Mouse (Mus musculus): ENCODE measurements around the gene Hist1h4f. TPM values are rescaled to one million over a fixed set of nuclear protein-coding genes. Genes with fewer than 3 reads are reported as not detected.
"Not testable (repeated sequence)": the region's sequence is repeated elsewhere in the genome, so short reads cannot be mapped to it uniquely, and the experiment has no call there.

Hist1h4f gene
- polyA plus RNA-seq, 1 experiment from 2014 or later: 2.4 TPM

DNA sequence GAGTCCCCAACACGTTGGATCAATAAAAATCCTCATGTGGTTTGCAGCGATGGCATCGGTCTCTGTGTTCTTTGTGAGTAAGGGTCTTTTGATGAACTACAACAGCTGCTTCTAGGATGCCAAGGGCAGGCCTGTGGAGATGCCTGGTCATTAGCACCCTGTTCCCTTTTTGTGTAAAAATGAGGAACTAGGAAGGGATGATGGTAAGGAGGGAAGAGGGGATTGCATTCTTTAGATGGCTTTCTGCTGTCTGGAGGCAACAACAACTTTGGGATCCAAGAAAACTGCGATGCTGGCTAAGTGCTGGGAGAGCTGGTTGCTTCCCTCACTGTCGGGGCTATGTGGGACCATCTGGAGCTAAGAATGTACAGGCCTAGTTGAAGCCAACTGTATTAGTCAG is 13.2 kb downstream of the Hist1h4f start:
- Histone ChIP-seq H3K4me3 (ENCODE audit: low read depth, low read length) (peak overlapping the region; percentile 50; the same call in 1 of the 2 replicates), H3K9ac (ENCODE audit: low read depth, low read length) (peak overlapping the region; percentile 74; the same call in 1 of the 2 replicates), H3K4me2 (ENCODE audit: low read depth, low read length) (peak overlapping the region; percentile 64; the same call in 1 of the 2 replicates), H3K4me1 (ENCODE audit: control insufficient read depth, low read depth, low read length) (peaks cover 20% of the 10 kb centered on the region), H3K36me3 (ENCODE audit: control insufficient read depth, insufficient read depth) (no peaks in the 10 kb centered on the region), H3K27me3 (ENCODE audit: control insufficient read depth, insufficient read depth, low read depth, low read length) (no peaks in the 10 kb centered on the region), H3K27ac (ENCODE audit: low read length) (peak overlapping the region; percentile 57), H3K9me3 (replicated peaks; ENCODE audit: control insufficient read depth, low read length) (no peaks in the 10 kb centered on the region)
- no peak for ATAC-seq (ENCODE audit: low read depth)
- 70% methylated on average over 5 of the region's 5 CpGs for WGBS (ENCODE audit: insufficient replicate concordance)

DNA sequence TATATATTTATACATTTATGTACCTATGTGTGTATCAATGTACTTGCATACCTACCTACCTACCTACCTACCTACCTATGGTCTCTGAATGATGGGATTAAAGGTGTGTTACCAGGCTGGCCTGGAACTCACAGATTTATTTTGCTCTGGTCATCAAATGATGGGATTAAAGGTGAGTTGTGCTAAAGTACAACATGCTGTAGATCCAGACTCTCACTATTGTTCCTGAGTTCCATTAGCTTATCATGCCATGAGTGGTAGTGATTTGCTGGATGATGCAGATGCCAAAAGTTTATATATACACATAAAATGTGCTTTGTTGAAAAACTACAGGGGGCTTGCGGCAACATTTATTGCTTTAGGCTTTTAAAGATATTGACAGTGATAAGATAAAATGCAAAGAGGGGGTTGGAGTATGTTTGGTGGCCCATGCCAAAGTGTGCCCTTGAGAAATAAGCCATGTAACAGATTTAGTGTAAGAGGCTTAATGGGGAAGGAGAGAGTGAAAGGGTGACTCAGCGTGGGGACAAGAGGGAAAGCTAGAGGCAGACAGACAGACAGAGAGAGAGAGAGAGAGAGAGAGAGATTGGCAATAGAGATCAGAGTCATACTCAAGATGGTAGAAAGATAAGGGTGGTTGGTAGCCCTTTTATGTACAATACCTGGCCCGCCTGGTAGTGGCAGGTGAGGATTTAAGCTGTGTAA is 14.3 kb downstream of the Hist1h4f start:
- 66% methylated on average over 3 of the region's 3 CpGs for WGBS (ENCODE audit: insufficient replicate concordance)
- Histone ChIP-seq H3K36me3 (ENCODE audit: control insufficient read depth, insufficient read depth) (no peaks in the 10 kb centered on the region), H3K27me3 (ENCODE audit: control insufficient read depth, insufficient read depth, low read depth, low read length) (no peaks in the 10 kb centered on the region), H3K27ac (ENCODE audit: low read length) (peak overlapping the region; percentile 57), H3K4me2 (ENCODE audit: low read depth, low read length) (peak overlapping the region; percentile 64), H3K9ac (ENCODE audit: low read depth, low read length) (peak overlapping the region; percentile 74), H3K4me3 (ENCODE audit: low read depth, low read length) (peak overlapping the region; percentile 50), H3K4me1 (ENCODE audit: control insufficient read depth, low read depth, low read length) (peaks cover 28% of the 10 kb centered on the region), H3K9me3 (replicated peaks; ENCODE audit: control insufficient read depth, low read length) (no peaks in the 10 kb centered on the region)
- ATAC-seq (ENCODE audit: low read depth): no peak

- H3K4me1 ChIP-seq (ENCODE audit: control insufficient read depth, low read depth, low read length): peaks cover 29% of the 10 kb centered on the region
- peak overlapping the region; percentile 87 for H3K27ac ChIP-seq (ENCODE audit: low read length)
- WGBS (ENCODE audit: insufficient replicate concordance): 14% methylated on average over 7 of the region's 7 CpGs
These were observed 15.2 kb downstream of the Hist1h4f start for GRCm38 (mm10) chr13:23536076-23536822.

DNA sequence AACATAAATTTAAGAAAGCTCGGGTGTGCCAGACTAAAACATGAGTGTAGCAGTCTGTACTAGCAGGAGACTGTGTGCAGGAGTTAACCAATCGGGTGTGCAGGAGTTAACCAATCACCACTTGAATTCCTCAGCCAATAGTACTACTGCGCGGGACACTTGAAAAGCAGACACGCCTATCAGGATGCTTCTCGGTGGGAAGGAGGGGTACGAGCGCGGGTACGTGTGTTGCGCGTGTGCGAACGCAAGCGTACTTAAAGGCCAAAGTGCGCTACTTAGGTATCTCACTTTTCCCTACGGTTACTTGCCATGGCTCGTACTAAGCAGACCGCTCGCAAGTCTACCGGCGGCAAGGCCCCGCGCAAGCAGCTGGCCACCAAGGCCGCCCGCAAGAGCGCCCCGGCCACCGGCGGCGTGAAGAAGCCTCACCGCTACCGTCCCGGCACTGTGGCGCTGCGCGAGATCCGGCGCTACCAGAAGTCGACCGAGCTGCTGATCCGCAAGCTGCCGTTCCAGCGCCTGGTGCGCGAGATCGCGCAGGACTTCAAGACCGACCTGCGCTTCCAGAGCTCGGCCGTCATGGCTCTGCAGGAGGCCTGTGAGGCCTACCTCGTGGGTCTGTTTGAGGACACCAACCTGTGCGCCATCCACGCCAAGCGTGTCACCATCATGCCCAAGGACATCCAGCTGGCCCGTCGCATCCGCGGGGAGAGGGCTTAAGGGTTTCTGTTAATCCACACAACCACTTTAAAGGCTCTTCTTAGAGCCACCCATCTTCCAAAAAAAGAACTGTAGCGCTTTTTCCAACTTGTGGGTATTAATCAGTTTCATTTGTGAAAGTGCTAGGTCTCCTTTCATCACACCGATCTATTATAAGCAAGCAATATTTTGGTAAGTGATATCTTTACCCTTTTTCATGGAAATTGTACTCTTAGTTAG is 16.0 kb downstream of the Hist1h4f start, which contains the start of gene Hist1h3g:
Hist1h3g (plus strand) TSS at position 286 of the 939 bp plus-strand sequence.
- H3K9me3 ChIP-seq (replicated peaks; ENCODE audit: control insufficient read depth, low read length); H3K36me3 ChIP-seq (ENCODE audit: control insufficient read depth, insufficient read depth); H3K27me3 ChIP-seq (ENCODE audit: control insufficient read depth, insufficient read depth, low read depth, low read length): not testable (repeated sequence)
- Histone ChIP-seq H3K4me2 (ENCODE audit: low read depth, low read length) (peak within 1 kb of the TSS; percentile 64), H3K4me1 (ENCODE audit: control insufficient read depth, low read depth, low read length) (peaks cover 24% of the 10 kb centered on the region), H3K4me3 (ENCODE audit: low read depth, low read length) (peak within 1 kb of the TSS; percentile 65), H3K27ac (ENCODE audit: low read length) (peak within 1 kb of the TSS; percentile 96), H3K9ac (ENCODE audit: low read depth, low read length) (peak within 1 kb of the TSS; percentile 84)
- ATAC-seq (ENCODE audit: low read depth): peak; percentile 81
- under 1% methylated on average over 42 of the region's 62 CpGs for WGBS (ENCODE audit: insufficient replicate concordance)

More at GRCm38 (mm10) chr13:23536076-23536822, 15.2 kb downstream of the Hist1h4f start:
- ATAC-seq (ENCODE audit: low read depth): no peak
- peak overlapping the region; percentile 64 for H3K4me2 ChIP-seq (ENCODE audit: low read depth, low read length)
- H3K9ac ChIP-seq (ENCODE audit: low read depth, low read length): peak overlapping the region; percentile 84
- H3K27me3 ChIP-seq (ENCODE audit: control insufficient read depth, insufficient read depth, low read depth, low read length): no peaks in the 10 kb centered on the region
- H3K4me3 ChIP-seq (ENCODE audit: low read depth, low read length): peak overlapping the region; percentile 65
- H3K9me3 ChIP-seq (replicated peaks; ENCODE audit: control insufficient read depth, low read length): no peaks in the 10 kb centered on the region
- no peaks in the 10 kb centered on the region for H3K36me3 ChIP-seq (ENCODE audit: control insufficient read depth, insufficient read depth)

DNA sequence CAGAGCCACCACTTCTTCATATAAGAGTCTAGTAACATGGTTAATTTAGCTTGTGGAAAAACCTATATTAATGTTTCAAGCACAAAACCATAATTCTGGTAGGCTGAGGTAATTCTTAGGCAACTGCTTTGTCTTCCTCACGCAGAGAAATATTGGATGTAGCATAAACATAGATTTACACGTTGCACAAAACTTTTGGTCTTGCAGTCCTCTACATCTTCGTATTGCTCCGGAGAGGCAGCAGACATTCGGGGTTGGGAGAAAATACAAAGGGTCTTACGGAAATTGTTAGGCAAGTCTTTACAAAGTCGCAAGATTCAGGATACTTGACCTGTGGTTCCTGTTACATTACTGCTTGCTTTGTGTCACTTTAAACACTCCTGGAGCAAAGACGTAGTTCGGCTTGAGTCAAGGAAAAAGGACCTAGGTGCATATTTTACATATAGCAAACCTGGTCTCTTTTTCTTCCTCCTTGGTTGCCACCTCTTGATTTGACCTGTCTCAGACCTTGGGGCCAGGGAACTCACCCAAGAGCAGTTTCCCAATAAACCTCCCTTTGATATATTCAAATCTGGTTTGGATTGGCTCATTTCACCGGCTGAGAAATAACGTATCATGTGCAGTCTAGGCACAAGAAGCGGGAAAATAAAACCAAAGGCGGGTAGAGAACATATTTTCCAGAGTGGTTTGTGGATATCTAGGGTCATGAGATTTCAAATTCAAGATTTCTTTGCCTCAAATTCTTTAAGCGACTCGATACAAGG is 16.9 kb downstream of the Hist1h4f start:
- H3K27ac ChIP-seq (ENCODE audit: low read length): peak overlapping the region; percentile 96
- H3K4me1 ChIP-seq (ENCODE audit: control insufficient read depth, low read depth, low read length): peaks cover 22% of the 10 kb centered on the region
- peak overlapping the region; percentile 65 for H3K4me3 ChIP-seq (ENCODE audit: low read depth, low read length)
- no peaks in the 10 kb centered on the region for H3K9me3 ChIP-seq (replicated peaks; ENCODE audit: control insufficient read depth, low read length)
- no peaks in the 10 kb centered on the region for H3K27me3 ChIP-seq (ENCODE audit: control insufficient read depth, insufficient read depth, low read depth, low read length)
- peak overlapping the region; percentile 78 for H3K9ac ChIP-seq (ENCODE audit: low read depth, low read length)
- 0 out of 2 replicates have a peak, but pooled peaks have one; percentile 6 for ATAC-seq (ENCODE audit: low read depth)
- WGBS (ENCODE audit: insufficient replicate concordance): 0% methylated on average over 15 of the region's 15 CpGs
- H3K4me2 ChIP-seq (ENCODE audit: low read depth, low read length): peak overlapping the region; percentile 64
- H3K36me3 ChIP-seq (ENCODE audit: control insufficient read depth, insufficient read depth): no peaks in the 10 kb centered on the region

DNA sequence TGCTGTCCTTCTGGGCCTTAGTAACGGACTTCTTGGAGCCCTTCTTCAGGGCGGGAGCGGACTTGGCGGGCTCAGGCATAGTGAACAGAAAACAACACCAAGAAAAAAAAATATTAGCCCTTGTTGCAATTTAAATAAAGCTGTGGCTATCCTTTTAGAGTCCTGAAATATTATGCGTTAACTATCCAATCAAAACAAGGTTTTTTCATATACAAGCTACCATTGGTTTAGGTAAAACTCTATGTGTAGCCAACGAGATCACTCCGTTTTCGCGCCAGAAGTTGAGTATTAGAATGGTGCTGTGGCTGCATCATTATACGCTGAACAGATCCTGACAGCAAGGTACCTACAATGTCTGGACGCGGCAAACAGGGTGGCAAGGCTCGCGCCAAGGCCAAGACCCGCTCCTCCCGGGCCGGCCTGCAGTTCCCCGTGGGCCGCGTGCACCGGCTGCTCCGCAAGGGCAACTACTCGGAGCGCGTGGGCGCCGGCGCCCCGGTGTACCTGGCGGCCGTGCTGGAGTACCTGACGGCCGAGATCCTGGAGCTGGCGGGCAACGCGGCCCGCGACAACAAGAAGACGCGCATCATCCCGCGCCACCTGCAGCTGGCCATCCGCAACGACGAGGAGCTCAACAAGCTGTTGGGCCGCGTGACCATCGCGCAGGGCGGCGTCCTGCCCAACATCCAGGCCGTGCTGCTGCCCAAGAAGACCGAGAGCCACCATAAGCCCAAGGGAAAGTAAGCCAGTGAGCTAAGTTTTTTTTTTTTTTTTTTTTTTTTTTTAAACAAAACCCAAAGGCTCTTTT is 17.7 kb downstream of the Hist1h4f start, which contains the start of gene Hist1h2af:
Hist1h2af (plus strand) TSS at position 347 of the 808 bp plus-strand sequence.
- peak within 1 kb of the TSS; percentile 78 for H3K9ac ChIP-seq (ENCODE audit: low read depth, low read length)
- peak within 1 kb of the TSS; percentile 65 for H3K4me3 ChIP-seq (ENCODE audit: low read depth, low read length)
- peak within 1 kb of the TSS; percentile 64 for H3K4me2 ChIP-seq (ENCODE audit: low read depth, low read length)
- WGBS (ENCODE audit: insufficient replicate concordance): 0% methylated on average over 25 of the region's 53 CpGs
- H3K4me1 ChIP-seq (ENCODE audit: control insufficient read depth, low read depth, low read length): peaks cover 25% of the 10 kb centered on the region
- not testable (repeated sequence) for H3K9me3 ChIP-seq (replicated peaks; ENCODE audit: control insufficient read depth, low read length); H3K27me3 ChIP-seq (ENCODE audit: control insufficient read depth, insufficient read depth, low read depth, low read length); H3K36me3 ChIP-seq (ENCODE audit: control insufficient read depth, insufficient read depth)
- peak; percentile 39 for ATAC-seq (ENCODE audit: low read depth)
- peak within 1 kb of the TSS; percentile 96 for H3K27ac ChIP-seq (ENCODE audit: low read length)

- WGBS (ENCODE audit: insufficient replicate concordance): 15% methylated on average over 9 of the region's 9 CpGs
- peaks cover 22% of the 10 kb centered on the region for H3K4me1 ChIP-seq (ENCODE audit: control insufficient read depth, low read depth, low read length)
These were observed 19.0 kb downstream of the Hist1h4f start for GRCm38 (mm10) chr13:23532262-23533075.

More at GRCm38 (mm10) chr13:23532262-23533075, 19.0 kb downstream of the Hist1h4f start:
- peak overlapping the region; percentile 96 for H3K27ac ChIP-seq (ENCODE audit: low read length)
- no peaks in the 10 kb centered on the region for H3K27me3 ChIP-seq (ENCODE audit: control insufficient read depth, insufficient read depth, low read depth, low read length)
- peak overlapping the region; percentile 65 for H3K4me3 ChIP-seq (ENCODE audit: low read depth, low read length)
- H3K4me2 ChIP-seq (ENCODE audit: low read depth, low read length): peak overlapping the region; percentile 64
- ATAC-seq (ENCODE audit: low read depth): no peak
- no peaks in the 10 kb centered on the region for H3K36me3 ChIP-seq (ENCODE audit: control insufficient read depth, insufficient read depth)
- H3K9me3 ChIP-seq (replicated peaks; ENCODE audit: control insufficient read depth, low read length): no peaks in the 10 kb centered on the region
- H3K9ac ChIP-seq (ENCODE audit: low read depth, low read length): peak overlapping the region; percentile 78

Measured in liver, embryonic 16.5 days (tissue).